Mouse (Mus musculus): ENCODE data around the gene Fahd2a.

DNA sequence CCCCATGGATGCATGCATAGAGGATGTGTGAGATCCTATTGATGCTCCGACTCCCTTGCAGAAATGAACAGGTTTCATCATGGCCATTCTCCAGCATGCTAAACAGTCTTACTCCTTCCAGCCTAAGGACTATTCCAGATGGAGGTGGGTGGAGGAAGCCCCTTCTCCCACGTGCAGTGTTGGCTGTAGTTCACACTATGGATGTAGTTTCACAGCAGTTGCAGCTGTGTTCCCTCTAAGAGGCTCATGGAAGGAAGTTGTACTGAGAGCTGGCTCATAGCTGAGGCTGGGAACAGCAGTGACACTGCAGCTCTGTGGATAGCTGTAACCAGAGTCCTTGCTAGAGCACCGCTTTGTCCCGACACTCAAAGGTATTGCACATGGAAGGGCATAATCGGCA lies 6.7 kb downstream of the Fahd2a start:
- no peak for TF ChIP-seq POLR2A (IDR thresholded peaks at IDR 0.05; ENCODE audit: insufficient read length, low read depth)
- no peak for TF ChIP-seq USF1 (IDR thresholded peaks at IDR 0.05; ENCODE audit: low read depth)
- no peak for TF ChIP-seq TCF12 (IDR thresholded peaks at IDR 0.05; ENCODE audit: insufficient read depth, poor library complexity, severe bottlenecking)
- TF ChIP-seq MYOD1 (IDR thresholded peaks at IDR 0.05; ENCODE audit: control insufficient read depth in 1 of 3, insufficient read length in 2 of 3, low read depth in 2 of 3) = no peak
- TF ChIP-seq E2F4 (IDR thresholded peaks at IDR 0.05; ENCODE audit: insufficient read depth) = no peak
- TF ChIP-seq POLR2AphosphoS2 (IDR thresholded peaks at IDR 0.05; ENCODE audit: insufficient read length, low read depth) = no peak

Data from myocyte (in vitro differentiated cells).